Mouse (Mus musculus) bone marrow macrophage, adult 2 months (primary cell): ENCODE measurements at regions not wholly inside any gene's neighbourhood (a gene's known extent, or its start where the extent isn't known, plus 50 kb on each side); places are given as distances from the start of the nearest gene placed in this dataset.

Experiments used
- CTCF ChIP-seq: IDR thresholded peaks from 2 replicates; pipeline ENCODE4 v1.5.1; 2012; ENCODE audit warnings: low read depth, mild to moderate bottlenecking, low read length, moderate library complexity
- POLR2A ChIP-seq: IDR thresholded peaks from 2 replicates; pipeline ENCODE4 v1.6.1; 2012; ENCODE audit warnings: mild to moderate bottlenecking, low read depth, low read length, borderline replicate concordance

DNA sequence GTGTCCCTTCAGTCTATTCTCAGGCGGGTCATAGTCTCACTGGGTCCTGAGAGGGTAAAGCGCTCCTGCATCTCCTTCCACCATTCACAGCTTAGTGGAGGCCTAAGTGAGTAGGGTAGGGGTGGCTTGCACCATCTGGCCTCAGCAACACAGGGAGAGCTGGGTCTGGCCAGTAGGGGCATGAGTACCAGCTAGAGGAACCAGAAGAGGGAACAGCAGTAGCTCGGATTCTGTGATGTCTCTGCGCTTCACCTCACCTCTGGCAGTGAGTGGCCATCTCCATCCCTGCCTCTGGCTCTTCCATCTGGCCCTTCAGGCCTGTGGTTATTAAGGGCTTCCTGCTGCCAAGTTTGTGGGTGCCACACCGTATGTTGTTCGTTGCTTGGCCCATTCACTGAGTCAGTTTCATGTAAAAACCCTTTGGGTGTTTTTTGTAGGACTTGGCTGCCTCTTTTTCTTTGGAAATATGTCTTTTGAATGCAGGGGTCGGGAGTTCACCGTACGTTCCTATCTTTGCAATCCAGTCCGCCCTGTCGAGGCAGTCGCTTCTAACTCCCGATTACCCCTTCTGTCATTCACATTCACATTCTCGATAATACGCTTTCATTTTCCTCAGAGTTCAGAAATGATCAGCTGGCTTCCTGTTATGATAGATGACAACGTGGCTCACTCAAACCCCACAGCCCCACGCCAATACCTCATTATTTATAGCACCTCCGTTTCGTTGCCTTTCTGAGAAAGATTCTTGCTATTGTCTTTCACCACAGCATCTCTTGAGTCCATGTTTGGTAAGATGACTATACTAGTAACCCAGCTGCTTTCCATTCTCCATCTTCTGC lies 99.4 kb upstream of the Mrps10 start:
- TF ChIP-seq CTCF, result no peak
- no peak for TF ChIP-seq POLR2A
